ENCODE assay signal across 9 mouse cellular contexts in the genomic region with DNA sequence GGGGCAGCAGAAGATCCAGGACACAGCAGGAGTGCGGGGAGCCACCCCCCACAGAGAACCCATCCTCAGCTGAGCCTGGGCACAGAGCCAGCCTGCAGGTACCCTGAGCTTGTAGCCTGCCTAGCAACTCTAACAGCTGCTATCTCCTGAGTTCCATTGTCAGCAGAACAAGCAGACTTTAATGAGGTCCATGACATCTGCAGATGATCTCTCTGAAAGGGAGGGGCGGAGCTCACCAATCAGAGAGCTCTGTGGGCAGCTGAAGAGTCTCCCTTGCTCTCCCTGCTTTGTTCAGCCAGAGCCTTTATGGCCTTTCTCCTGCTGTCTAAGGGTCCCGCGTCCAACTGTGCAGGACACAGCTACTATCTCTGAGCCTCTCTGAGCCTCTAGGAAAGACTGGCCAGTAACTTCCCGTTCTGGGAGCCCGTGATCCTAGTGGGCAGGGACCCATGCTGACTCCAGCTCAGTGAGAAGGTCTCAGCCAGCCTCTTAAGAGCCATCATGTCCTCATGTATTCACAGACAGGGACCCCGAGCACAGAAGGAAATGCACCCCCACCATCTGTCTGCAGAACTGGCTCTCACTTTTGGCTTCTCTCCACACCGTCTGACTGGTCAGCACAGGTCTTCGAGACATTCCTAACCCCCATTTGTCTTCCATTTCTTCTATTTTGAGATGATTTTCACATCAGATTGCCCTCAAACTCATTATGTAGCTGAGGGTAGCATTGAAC. TPM values are rescaled to one million over a fixed set of nuclear protein-coding genes. Genes with fewer than 3 reads are reported as not detected.
DNase-seq lines count a peak whose midpoint lies in the region; ATAC-seq and TF ChIP-seq lines count a peak whose summit lies in the region.
"Had no signal": no experiment of that assay in that cellular context is flagged by ENCODE, and none has a peak within 500 bp of the region (broad histone marks: within the 10 kb centered on the region; RNA-seq: fewer than 3 reads in every experiment).

No protein-coding gene starts in this region.

- H3K4me3 ChIP-seq in forebrain, postnatal 0 days (ENCODE audit: low read depth, low read length) = no peak overlapping the region
- H3K4me3 ChIP-seq in midbrain, embryonic 15.5 days = no peak overlapping the region

- TF ChIP-seq CTCF in forebrain, postnatal 0 days (IDR thresholded peaks at IDR 0.05; ENCODE audit: low read depth) = no peak

- H3K27me3 ChIP-seq in forebrain, postnatal 0 days (ENCODE audit: insufficient read depth, low read length) = no peaks in the 10 kb centered on the region
- H3K27me3 ChIP-seq in midbrain, embryonic 15.5 days (replicated peaks) = no peaks in the 10 kb centered on the region

- 43% methylated on average over 9 of the region's 9 CpGs for WGBS in forebrain, postnatal 0 days
- 42% methylated on average over 9 of the region's 9 CpGs for WGBS in midbrain, embryonic 15.5 days

- peak overlapping the region; percentile 46 for H3K27ac ChIP-seq in forebrain, postnatal 0 days (ENCODE audit: low read depth, low read length)
- peak overlapping the region; percentile 71 for H3K27ac ChIP-seq in midbrain, embryonic 15.5 days

- peaks cover 37% of the 10 kb centered on the region; the same call in 1 of the 2 replicates for H3K36me3 ChIP-seq in forebrain, postnatal 0 days (ENCODE audit: insufficient read depth)
- H3K36me3 ChIP-seq in midbrain, embryonic 15.5 days (replicated peaks) = peaks cover 13% of the 10 kb centered on the region

- no peaks in the 10 kb centered on the region for H3K9me3 ChIP-seq in forebrain, postnatal 0 days (ENCODE audit: low read length)
- no peaks in the 10 kb centered on the region for H3K9me3 ChIP-seq in midbrain, embryonic 15.5 days

- H3K4me1 ChIP-seq in forebrain, postnatal 0 days (ENCODE audit: insufficient read depth) = 0 out of 2 replicates have a peak, but pooled peaks cover 3% of the 10 kb centered on the region
- H3K4me1 ChIP-seq in midbrain, embryonic 15.5 days = peaks cover 21% of the 10 kb centered on the region

- no peak overlapping the region for H3K9ac ChIP-seq in forebrain, postnatal 0 days
- no peak overlapping the region for H3K9ac ChIP-seq in midbrain, embryonic 15.5 days

- ATAC-seq in cerebellum, adult (ENCODE audit: insufficient number of reproducible peaks, low FRiP score, low TSS enrichment) = no peak
- ATAC-seq in forebrain, postnatal 0 days = peak; percentile 58; the same call in 1 of the 2 replicates
- ATAC-seq in midbrain, embryonic 15.5 days (replicated peaks) = peak; percentile 74

- H3K4me2 ChIP-seq in forebrain, postnatal 0 days (ENCODE audit: low read depth) = no peak overlapping the region
- H3K4me2 ChIP-seq in midbrain, embryonic 15.5 days = no peak overlapping the region

- DNase-seq in cerebellum, adult 11 months = peak; percentile 31
- peak; percentile 34 for DNase-seq in forebrain, postnatal 0 days
- peak; percentile 58 for DNase-seq in layer of hippocampus, adult 11-12 months (ENCODE audit: low spot score)
- no peak for DNase-seq in lung, adult 18-20 months
- no peak for DNase-seq in spleen, adult 12 weeks (ENCODE audit: low spot score)
- no peak for DNase-seq in urinary bladder, adult 2 months (ENCODE audit: low spot score)

RNA-seq across cellular contexts. Expression of a gene that starts 24.6 kb away (rescaled TPM):
- total RNA-seq in forebrain, postnatal 0 days (2014; rRNA removed) = 69.5 and 81.7 TPM in 2 replicates
- polyA plus RNA-seq in forebrain, postnatal 0 days (2015; fragmentation: Nextera tagmentation; extraction: Ambion mirVana) = 47.9 and 50.0 TPM in 2 replicates
- polyA plus RNA-seq in midbrain, embryonic 15.5 days (2015; fragmentation: Nextera tagmentation; extraction: Ambion mirVana) = 57.9 and 65.4 TPM in 2 replicates
- 8.1 and 8.9 TPM in 2 replicates for polyA plus RNA-seq in urinary bladder, adult 2 months (2012; rRNA removed)

RNA-seq across cellular contexts. Expression of a gene that starts 41.0 kb away (rescaled TPM):
- total RNA-seq in forebrain, postnatal 0 days (2014; rRNA removed) = not detected in 2 replicates
- 0.23 TPM in 1 of 2 replicates, not detected in the other for polyA plus RNA-seq in forebrain, postnatal 0 days (2015; fragmentation: Nextera tagmentation; extraction: Ambion mirVana)
- not detected in 2 replicates for polyA plus RNA-seq in midbrain, embryonic 15.5 days (2015; fragmentation: Nextera tagmentation; extraction: Ambion mirVana)
- polyA plus RNA-seq in urinary bladder, adult 2 months (2012; rRNA removed) = not detected in 2 replicates
- total RNA-seq: hematopoietic stem cell, adult 5-6 weeks had no signal

Comparison
In these comparisons a context has a peak if more than half of its experiments do, and no peak if none do; other contexts are left out.
1. DNase-seq: peak in cerebellum, adult 11 months (single experiment), forebrain, postnatal 0 days (single experiment) and layer of hippocampus, adult 11-12 months (single experiment); none in lung, adult 18-20 months (0 of 2), spleen, adult 12 weeks (single experiment) and urinary bladder, adult 2 months (single experiment).